Mouse (Mus musculus) MN1 (cell line): Measurements from ENCODE around the gene C130032M10Rik.
"Not testable (repeated sequence)": the region's sequence is repeated elsewhere in the genome, so short reads cannot be mapped to it uniquely, and the experiment has no call there.

ENCODE experiments used
- DNase-seq: peaks from one replicate; pipeline ENCODE4 v3.0.0-alpha.2; 2016; ENCODE audit warnings: low spot score

C130032M10Rik gene

DNA sequence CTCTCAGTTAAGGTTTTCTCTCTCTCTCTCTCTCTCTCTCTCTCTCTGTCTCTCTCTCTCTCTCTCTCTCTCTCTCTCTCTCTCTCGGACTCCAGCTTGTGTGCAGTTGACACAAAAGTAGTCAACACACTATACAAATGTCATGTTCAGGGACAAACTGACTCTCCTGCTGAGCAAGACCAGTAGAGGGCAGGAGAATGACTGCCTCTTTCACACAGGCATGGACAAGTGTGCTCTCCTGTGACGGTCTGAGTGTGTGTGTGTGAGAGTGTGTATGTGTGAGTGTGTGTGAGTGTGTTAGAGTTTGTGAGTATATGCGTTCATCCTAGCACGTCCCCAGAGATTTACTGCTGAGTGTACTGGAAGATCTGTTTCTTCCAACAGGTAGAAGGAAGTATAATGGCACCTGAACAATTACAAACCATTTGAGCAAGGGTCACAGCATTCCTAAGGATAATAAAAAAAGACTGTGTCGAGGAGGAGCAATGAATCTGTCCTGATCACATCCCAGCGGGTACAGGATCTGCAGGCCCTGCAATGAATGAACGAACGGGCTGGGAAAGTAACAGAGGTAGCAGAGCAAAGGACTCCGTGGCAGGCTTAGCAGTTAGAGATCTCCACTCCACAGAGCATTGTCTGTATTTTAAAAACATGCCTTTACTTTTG lies 3.4 kb downstream of the C130032M10Rik start:
- no peak for DNase-seq

DNA sequence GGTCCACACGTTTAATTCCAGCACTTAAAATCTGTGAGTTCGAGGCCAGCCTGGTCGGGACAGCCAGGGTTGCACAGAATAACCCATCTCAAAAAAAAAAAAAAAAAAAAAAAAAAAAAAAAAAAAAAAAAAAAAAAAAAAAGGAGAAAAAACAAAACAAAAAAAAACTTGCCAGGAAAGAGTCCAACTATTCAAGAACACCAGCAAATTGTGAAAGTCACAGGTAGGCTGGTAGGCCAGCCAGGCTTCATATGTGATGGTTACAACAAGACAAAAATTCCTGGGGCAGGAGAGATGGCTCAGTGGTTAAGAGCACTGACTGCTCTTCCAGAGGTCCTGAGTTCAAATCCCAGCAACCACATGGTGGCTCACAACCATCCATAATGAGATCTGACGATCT lies 5.0 kb downstream of the C130032M10Rik start:
- not testable (repeated sequence) for DNase-seq

DNA sequence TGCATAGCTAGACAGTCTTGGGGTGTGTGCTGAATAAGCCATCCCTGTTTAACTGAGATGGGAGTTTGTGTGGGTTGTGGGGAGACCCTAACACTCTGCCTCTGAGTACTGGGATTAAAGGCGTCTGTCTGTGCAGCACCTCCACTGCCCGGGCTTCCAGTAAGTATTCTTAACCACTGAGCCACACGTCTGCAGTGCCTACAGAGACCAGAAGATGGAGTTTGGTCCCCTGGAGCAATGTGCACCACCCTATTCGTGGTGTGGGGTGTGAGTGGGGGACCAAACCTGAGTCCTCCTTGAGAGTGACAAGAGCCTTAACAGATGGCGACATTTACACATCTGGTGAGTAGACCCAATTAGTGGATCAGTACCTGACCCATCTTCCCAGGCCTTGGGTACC lies 6.5 kb downstream of the C130032M10Rik start:
- no peak for DNase-seq

DNA sequence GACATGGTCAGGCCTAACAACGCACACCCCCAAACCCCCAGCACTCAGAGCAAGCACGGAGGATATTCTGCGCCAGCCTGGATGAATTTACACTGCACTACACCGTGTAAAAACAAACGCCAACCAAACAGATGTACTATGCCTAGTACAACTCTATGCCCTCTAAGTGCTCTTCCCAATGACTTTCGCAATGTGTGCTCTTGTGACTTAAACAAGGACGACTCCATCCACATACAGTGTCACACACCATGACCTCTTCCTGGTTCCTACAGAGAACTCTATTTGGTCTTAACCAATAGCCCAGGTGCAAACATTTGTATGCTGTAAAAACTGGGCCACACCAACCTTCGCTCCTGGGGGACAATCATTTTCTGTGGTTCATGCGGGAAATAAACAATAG lies 7.0 kb downstream of the C130032M10Rik start:
- DNase-seq, result no peak

DNA sequence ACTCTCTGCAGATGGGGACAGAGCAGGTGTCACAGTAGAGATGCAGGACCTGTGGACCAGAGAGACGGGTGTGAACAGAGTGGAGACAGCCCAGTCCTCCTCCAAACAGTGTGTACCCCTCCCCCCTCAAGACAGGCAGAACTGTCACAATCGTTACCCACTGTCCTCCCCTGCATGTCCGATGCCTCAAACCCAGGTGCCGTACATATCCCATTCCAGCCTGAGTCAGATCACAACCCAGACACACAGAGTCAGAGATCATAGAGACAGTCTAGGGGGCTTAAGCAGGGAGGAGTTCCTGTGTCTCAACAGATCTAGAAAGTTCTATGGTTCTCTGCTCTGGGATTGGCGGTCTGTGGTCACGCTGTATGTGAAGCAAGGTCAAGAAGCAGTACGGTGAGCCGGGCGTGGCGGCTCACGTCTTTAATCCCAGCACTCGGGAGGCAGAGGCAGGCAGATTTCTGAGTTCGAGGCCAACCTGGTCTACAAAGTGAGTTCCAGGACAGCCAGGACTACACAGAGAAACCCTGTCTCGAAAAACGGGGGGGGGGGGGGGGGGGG lies 9.7 kb downstream of the C130032M10Rik start:
- no peak for DNase-seq

DNA sequence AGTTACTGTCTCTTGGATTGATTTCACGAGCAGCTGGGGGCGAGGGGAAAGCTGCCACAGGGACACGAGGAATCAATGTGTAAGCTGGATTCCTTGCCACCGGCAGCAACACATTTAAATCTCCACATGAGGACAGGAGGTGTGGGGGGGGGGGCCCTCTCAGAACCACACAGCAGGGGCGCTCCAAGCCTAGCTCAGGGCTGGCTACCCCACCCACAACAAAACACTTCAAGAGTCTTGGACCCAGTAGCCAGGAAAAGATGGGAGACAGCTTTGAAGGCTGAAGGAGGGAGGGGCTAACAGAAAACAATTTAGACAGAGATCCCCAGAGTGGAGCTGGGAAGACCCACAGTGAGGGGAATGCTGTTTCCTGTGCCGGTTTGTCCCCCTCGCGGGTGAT lies 10.4 kb downstream of the C130032M10Rik start:
- DNase-seq, result no peak

DNA sequence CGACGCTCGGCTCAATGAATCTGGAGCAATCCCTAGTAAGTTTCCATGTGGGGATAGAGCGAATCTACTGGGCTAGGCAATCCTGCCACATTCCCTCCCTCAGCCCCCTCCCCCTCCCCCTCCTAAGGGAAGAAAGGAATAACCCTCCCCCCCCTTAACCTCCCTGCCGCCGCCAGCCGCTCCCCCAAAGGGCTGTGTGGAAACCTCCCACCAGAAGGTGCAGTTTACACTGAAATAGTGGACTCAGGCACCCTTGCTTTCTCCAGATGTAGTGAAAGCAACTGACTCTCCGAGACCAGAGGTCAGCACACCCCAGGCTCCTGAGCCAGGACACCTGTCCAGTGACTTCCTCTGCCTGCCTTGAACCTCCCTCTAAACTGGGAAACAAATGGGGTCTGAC lies 11.1 kb downstream of the C130032M10Rik start:
- peak; percentile 23 for DNase-seq

DNA sequence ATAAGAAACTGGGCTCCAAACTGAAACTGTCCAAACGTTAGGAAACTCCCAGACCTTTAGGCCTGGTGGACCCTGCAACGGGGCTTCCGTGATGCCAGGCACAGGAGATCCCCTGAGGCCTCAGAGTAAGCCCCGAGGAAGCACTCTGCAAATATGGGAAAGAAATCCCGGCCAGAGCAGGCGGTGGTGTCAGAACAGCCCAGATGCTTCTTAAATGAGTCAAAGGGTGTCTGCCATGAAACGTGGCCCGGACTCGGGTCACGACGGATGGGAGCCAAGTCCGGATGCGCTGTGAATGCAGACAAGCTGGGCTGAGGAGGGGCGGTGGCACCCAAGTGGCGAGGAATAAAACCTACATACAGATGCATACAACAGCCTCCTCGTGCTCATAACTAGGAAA lies 11.6 kb downstream of the C130032M10Rik start:
- DNase-seq, result peak; percentile 88

DNA sequence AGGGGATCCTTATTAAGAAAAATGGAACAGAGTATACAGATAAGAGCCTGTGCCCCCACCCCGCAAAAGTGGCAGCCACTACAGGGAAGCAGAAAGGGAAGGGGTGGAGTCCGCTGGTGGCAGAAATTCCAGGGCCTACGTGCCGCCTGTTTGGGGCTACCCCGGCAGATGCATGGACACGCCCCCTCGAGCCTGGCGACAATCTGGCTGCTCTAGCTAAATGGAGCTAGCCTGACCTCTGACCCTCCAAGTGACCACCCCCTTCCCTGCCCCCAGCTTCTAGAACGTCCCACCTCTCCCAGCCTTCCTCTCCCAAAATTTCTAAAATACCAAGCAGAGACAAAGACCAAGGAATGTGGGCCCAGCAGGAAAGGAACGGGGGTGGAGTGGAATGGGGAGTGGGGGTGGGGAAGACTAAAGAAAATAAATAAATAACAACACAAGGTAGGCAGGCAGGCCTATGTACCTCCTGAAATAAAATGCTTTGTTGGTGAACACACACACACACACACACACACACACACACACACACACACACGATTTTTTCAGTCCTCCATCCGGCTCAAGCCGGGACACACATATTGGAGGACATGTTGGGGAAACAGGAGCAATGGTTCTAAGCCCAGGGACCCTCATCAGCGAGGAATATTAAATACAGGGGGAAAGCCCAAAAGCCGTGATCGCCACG lies 12.6 kb downstream of the C130032M10Rik start:
- peak; percentile 67 for DNase-seq

DNA sequence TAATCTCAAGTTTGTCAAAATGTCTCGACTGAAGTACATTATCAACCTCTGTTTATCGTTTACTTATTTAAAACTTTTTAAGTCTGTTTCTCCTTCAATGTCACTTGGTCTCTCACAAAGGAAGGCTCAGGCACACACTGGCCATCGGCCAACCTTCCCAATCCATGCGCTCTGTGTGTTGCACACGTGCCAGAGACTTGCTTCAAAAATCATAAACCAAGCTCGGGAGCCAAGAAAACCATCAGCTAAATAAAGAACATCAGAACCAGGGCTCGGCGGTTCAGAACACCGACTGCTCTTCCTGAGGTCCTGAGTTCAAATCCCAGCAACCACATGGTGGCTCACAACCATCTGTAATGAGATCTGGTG lies 13.2 kb downstream of the C130032M10Rik start:
- DNase-seq, result peak; percentile 40

DNA sequence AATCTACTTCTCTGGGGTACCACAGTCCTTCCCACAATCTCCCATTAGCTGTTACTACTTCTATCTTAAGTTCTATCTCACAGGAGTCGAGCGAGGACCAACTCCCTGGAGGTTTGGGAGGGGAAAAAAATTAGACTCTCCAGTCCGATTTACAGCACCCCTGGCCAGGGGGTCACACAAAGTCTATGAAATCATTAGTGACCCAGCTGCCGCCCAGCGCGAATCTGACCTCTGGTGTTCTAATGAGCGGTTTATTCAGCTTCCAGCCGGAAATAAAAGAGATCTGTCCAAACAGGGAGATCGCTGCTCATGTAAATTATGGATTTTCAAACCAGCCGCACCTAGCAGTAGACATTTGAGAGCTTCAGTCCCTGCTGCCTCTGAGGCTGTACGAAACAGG lies 15.8 kb downstream of the C130032M10Rik start:
- DNase-seq, result no peak

DNA sequence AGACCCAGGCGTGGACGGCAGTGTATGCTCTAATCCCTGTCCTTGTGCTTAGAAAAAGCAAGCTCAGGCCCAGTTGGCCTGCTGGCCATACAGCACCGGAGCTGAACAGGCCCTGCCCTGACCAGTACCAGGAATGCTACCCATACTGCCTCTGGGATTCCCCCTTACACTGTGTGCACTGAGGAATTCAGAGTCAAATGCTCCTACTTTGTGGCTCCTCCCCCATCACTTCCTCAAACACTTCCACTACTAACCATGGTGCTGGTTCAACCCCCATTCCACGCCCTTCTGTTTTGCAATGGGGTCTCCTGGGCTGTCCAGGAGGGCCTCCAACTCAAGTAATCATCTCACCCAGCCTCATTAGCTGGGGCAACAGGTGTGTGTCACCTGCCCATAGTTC lies 18.4 kb downstream of the C130032M10Rik start:
- no peak for DNase-seq

DNA sequence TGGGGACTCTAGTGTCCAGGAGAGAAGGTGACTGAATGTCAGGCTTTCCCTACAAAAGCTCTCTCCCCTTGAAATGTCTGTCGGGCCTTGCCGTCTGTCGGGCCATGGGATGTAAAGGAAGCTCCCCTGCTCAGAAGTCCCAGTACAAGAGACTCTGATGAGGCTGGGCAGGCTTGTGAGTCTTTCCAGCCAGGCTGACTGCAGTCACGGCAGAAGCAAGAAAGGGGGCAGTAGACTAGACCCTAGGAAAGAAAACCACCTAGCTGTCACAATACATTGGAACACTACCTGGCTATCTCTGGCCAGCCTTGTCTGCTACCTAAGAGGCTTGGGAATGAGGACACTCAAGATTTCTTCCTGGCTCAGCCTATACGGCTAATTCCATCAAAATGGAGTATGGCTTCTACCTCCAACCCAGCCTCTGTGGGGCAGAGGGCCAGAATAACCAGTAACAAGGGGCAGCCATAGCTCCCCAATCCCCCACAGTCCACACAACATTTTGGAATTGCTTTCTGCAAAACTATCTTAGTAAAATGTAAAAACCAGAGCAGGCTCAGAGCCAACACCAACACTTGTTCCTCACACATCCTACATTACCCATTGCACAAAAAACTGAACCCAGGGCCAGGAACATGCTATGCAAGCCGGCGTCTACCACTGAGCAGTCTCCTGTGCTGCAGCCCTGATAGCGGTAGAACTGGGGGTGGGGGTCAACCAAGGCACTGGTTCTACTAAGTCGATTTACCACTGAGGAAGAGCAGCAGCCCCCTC lies 19.4 kb downstream of the C130032M10Rik start:
- DNase-seq, result no peak

DNA sequence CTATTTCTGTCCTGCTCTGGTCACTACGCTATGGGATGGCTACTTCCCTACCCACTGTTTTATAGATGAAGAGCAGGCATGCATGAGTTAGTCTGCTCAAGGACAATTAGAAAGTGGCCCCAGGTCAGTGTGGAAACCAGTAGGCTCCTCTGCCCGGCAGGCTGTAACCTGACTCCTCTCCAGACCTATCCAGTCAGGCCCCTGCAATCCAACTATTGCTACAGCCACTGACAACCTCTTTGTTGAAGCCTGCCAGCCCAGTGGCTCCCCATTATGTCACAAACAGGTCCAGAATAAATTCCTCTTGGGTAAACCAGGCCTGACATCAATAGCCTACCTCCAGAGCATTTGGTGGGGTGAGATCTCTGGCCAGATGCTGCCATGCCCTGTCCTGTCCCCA lies 21.1 kb downstream of the C130032M10Rik start:
- DNase-seq, result no peak

DNA sequence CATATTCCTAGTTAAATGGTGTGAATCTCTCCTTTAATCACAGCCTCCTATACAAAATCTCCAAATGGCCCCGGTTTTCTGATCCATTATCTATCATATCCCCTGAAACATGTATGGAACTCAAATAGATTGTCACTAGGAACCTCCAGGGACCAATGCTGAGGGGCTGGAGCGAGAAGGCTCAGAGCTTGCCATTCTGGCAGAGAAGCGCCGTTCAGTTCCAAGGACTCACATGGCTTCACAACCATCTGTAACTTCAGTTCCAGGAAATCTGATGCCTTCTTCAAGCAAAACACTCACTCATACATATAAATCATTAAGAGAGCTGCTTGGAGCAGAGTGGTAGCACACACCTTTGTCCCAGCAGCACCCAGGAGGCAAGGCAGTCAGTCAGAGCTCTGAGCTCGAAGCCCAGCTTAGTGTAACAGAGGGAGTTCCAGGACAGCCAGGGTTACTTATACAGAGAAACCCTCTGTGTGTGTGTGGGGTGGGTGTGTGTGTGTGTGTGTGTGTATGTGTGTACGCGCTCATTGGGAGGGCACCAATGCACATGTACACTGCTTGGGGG lies 23.6 kb downstream of the C130032M10Rik start:
- no peak for DNase-seq

DNA sequence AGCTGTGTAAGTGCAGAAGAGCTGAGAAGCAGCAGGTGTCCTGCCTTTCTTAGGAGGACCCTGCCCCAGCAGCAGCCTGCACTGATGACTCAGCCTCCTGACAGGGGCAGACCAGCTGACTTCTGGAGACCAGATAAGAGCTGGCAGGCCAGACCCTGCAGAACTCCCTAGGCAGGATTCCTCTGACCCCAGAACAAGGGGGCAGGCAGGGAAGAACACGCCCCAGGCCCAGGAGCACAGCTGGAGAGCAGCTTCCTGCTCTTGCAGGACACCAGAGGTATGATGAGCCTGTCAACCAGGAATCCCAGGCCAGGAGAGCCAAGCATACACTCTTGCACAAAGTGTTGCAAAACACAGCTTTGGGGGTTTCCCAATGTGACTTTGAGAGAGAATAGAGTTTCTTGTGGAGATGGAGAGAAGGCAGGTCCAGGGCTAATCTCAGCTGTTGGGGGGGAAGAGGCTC lies 25.8 kb downstream of the C130032M10Rik start:
- peak; percentile 71 for DNase-seq

DNA sequence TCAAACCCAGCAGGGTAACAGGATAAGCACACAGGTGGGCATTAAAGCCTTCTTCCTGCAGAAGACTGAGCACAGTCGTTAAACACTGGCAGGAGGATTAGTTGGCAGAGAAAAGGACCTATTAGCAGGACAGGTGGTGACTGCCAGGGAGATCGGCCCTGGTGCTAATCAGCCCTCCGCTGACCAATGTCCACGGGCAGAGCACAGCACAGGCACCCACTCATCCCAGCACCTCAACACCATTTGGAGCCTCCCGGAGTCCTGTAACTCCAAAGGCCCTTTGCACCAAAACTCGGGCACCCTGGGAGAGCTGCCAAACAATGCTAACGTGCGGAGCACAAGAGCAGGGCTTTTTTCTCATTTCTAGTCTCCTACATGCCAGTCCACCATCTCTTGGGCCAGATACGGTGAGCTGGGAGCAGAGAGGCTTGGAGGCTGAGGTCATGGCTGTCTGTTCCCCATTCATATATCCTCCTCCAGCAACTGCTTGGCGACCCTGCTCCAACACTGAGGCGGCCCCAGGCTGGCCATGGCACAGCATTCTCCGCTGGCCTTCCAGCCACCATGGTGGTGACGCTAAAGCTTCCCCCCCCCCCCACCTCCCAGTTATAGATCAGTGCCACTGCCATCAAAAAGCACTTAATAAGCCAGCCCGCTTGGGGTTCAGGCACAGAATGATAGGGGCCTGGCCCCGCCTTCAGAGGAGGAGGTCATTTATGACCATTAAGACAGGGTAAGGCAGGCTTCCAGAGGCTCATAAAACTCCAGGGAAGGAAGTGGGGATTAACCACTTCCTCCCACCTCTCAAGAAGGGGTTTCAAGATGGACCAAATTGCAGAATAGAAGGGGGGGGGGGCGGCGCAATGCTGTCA lies 28.6 kb downstream of the C130032M10Rik start:
- no peak for DNase-seq

DNA sequence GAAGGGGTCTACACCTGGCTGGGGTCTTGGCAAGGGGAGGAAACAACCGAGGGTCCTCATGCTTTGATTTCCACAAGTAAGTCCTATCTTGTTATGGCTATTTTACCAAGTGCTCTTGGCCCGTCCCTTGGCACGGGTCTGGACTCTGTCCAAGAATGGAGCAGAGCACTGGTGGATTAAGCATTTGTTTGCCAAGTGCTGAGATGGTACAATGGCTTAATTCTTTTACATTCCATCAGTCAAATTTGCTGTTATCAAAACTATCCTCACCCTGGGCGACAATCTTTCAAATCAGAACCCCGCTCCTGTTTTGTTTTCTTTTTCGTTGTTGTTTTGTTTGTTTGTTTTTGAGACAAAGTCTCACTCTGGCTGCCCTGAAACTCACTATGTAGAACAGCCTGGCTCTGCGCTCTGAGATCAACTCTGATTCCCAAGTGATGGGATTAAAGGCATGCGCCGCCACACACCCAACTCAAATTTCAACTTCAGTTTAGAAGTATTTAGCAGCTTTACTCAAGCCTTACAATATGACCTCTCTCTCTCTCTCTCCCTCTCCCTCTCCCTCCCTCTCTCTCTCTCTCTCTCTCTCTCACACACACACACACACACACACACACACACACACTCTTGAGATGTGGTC lies 29.4 kb downstream of the C130032M10Rik start:
- DNase-seq, result peak; percentile 56

DNA sequence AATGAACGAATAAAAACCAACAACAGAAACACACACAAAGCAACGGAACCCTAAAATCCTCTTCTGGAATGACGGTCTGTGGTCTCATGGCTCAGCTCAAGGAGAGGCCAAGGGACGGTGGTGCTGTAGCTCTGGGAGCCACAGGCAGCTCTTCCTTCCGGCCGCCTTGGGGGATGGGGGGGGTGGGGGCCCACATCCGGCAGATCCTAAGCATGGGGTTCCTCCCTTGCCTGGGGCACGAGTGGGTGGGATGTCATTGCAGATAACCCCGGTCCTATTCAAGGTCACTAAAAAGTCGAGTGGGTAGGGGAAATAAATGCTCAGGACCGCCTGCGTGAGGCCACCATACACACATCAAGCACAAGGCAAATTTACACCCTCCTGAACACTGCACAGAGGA lies 31.3 kb downstream of the C130032M10Rik start:
- no peak for DNase-seq

DNA sequence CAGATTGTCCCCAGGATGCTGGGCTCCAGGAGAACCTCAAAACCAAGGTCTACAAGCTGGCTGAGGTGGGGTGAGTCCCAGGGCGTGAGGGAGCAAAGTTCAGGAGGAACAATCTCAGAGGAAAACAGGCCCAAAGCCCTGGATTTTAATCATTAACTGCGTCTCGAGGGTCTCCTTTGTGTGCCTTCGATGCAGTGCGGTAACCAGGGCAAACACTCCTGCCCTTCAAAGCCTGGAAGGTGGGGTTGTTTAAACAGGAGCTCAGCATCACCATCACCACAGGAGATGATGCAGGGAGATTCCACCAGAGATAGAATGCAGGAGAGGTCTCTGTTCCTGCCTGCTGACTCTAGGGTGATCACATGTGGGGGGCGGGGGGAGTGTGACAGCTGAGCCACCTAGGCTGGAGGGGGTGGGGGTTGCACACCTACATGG lies 32.2 kb downstream of the C130032M10Rik start:
- no peak for DNase-seq

DNA sequence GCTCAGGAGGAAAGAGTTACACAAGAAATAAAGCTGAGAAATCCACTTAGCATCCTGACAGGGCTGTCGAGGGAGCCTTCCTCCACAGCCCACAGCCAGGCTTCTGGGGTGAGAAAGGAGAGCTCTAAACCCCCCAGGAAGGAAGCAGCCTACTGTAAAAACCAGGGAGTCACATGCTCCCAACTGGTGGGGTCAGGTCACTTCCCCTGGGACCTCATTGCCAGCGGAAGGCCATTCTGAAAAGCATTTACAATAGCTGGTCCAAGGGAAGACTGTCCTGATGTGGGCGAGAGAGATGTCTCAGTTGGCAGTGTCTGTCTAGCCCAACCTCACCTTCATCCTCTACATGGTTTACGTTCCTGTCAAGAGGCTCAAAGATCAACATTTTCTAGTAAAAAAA lies 33.0 kb downstream of the C130032M10Rik start:
- no peak for DNase-seq
